25 mouse cellular contexts compared by ENCODE assay signal in genomic region chr11:68666210-68666609, GRCm38 (mm10). TPM values are rescaled to one million over a fixed set of nuclear protein-coding genes. Genes with fewer than 3 reads are reported as not detected.
DNase-seq lines count a peak whose midpoint lies in the region; ATAC-seq and TF ChIP-seq lines count a peak whose summit lies in the region.
"Had no signal": no experiment of that assay in that cellular context is flagged by ENCODE, and none has a peak within 500 bp of the region (broad histone marks: within the 10 kb centered on the region; RNA-seq: fewer than 3 reads in every experiment).

No protein-coding gene starts in this region.

- TF ChIP-seq CTCF in stomach, postnatal 0 days (IDR thresholded peaks at IDR 0.05; ENCODE audit: low read depth) = no peak

- no peak overlapping the region for H3K4me2 ChIP-seq in kidney, embryonic 15.5 days
- H3K4me2 ChIP-seq in stomach, embryonic 14.5 days (replicated peaks; ENCODE audit: low read depth, low read length) = no peak overlapping the region
- H3K4me2 ChIP-seq in stomach, postnatal 0 days (replicated peaks; ENCODE audit: low read depth) = no peak overlapping the region
- H3K4me2 ChIP-seq: embryonic facial prominence, embryonic 13.5 days; forebrain, embryonic 13.5 days; heart, embryonic 15.5 days; hindbrain, embryonic 13.5 days; liver, embryonic 15.5 days had no signal

- H3K27me3 ChIP-seq in kidney, embryonic 15.5 days = no peaks in the 10 kb centered on the region
- H3K27me3 ChIP-seq in stomach, embryonic 14.5 days (ENCODE audit: control insufficient read depth, insufficient read depth, low read length) = no peaks in the 10 kb centered on the region
- no peaks in the 10 kb centered on the region for H3K27me3 ChIP-seq in stomach, postnatal 0 days (ENCODE audit: control insufficient read depth, insufficient read depth, low read length)
- H3K27me3 ChIP-seq: embryonic facial prominence, embryonic 13.5 days; forebrain, embryonic 13.5 days; heart, embryonic 15.5 days; hindbrain, embryonic 13.5 days; liver, embryonic 15.5 days had no signal

- H3K27ac ChIP-seq in kidney, embryonic 15.5 days = 0 out of 2 replicates have a peak overlapping the region, but pooled peaks have one; percentile 77
- H3K27ac ChIP-seq in stomach, embryonic 14.5 days (ENCODE audit: low read length) = no peak overlapping the region
- no peak overlapping the region for H3K27ac ChIP-seq in stomach, postnatal 0 days (replicated peaks)
- H3K27ac ChIP-seq: forebrain, embryonic 13.5 days; gastrocnemius, adult 2 months; hindbrain, embryonic 13.5 days; liver, embryonic 15.5 days; macrophage; midbrain, embryonic 10.5 days had no signal

- TF ChIP-seq EP300 in stomach, postnatal 0 days (optimal IDR thresholded peaks at IDR 0.05) = no peak

- no peak overlapping the region for H3K4me3 ChIP-seq in kidney, embryonic 15.5 days (replicated peaks)
- no peak overlapping the region for H3K4me3 ChIP-seq in stomach, embryonic 14.5 days (ENCODE audit: low read depth, low read length)
- H3K4me3 ChIP-seq in stomach, postnatal 0 days (ENCODE audit: low read depth, low read length) = no peak overlapping the region
- H3K4me3 ChIP-seq: embryonic facial prominence, embryonic 13.5 days; forebrain, embryonic 13.5 days; gastrocnemius, adult 2 months; heart, embryonic 15.5 days; hindbrain, embryonic 13.5 days; liver, embryonic 15.5 days; midbrain, embryonic 10.5 days had no signal

- no peaks in the 10 kb centered on the region; the same call in 1 of the 2 replicates for H3K9me3 ChIP-seq in kidney, embryonic 15.5 days (replicated peaks)
- H3K9me3 ChIP-seq in stomach, embryonic 14.5 days (ENCODE audit: control insufficient read depth, low read depth, low read length) = peaks cover 3% of the 10 kb centered on the region; the same call in 1 of the 2 replicates
- no peaks in the 10 kb centered on the region for H3K9me3 ChIP-seq in stomach, postnatal 0 days (ENCODE audit: control insufficient read depth, low read length)
- H3K9me3 ChIP-seq: forebrain, embryonic 13.5 days; heart, embryonic 15.5 days; liver, embryonic 15.5 days; midbrain, embryonic 10.5 days had no signal

- WGBS in kidney, embryonic 15.5 days = 38% methylated on average over 2 of the region's 2 CpGs
- WGBS in stomach, embryonic 14.5 days = 21% methylated on average over 2 of the region's 2 CpGs
- 26% methylated on average over 2 of the region's 2 CpGs for WGBS in stomach, postnatal 0 days

- no peak for DNase-seq in kidney, postnatal 36 days
- no peak for DNase-seq in stomach, postnatal 0 days (ENCODE audit: low spot score)
- DNase-seq in adipocyte (ENCODE audit: low spot score) = peak; percentile 69
- DNase-seq in spleen, adult 18-20 months = no peak
- no peak for DNase-seq in urinary bladder, postnatal 25 days (ENCODE audit: low spot score)
- DNase-seq: adrenal gland, adult 2 months; cerebellum, adult 2 months; cerebellum, postnatal 36 days; gastrocnemius, adult 2 months; heart, postnatal 36 days; kidney, adult 18-20 months; layer of hippocampus, adult 9-11 months; right cerebral cortex, postnatal 14 days; thymus, postnatal 14 days had no signal

- no peaks in the 10 kb centered on the region for H3K36me3 ChIP-seq in kidney, embryonic 15.5 days
- H3K36me3 ChIP-seq in stomach, embryonic 14.5 days (ENCODE audit: control insufficient read depth, insufficient read depth, low read length) = no peaks in the 10 kb centered on the region
- no peaks in the 10 kb centered on the region for H3K36me3 ChIP-seq in stomach, postnatal 0 days (ENCODE audit: control insufficient read depth, insufficient read depth, low read length)
- H3K36me3 ChIP-seq: embryonic facial prominence, embryonic 13.5 days; heart, embryonic 15.5 days; hindbrain, embryonic 13.5 days; liver, embryonic 15.5 days; midbrain, embryonic 10.5 days had no signal

- no peak overlapping the region for H3K9ac ChIP-seq in kidney, embryonic 15.5 days
- H3K9ac ChIP-seq in stomach, embryonic 14.5 days (replicated peaks; ENCODE audit: low read depth, low read length) = no peak overlapping the region
- no peak overlapping the region for H3K9ac ChIP-seq in stomach, postnatal 0 days (ENCODE audit: low read length)
- H3K9ac ChIP-seq: embryonic facial prominence, embryonic 13.5 days; forebrain, embryonic 13.5 days; heart, embryonic 15.5 days; hindbrain, embryonic 13.5 days; liver, embryonic 15.5 days had no signal

- peaks cover 18% of the 10 kb centered on the region for H3K4me1 ChIP-seq in kidney, embryonic 15.5 days
- peaks cover 14% of the 10 kb centered on the region; the same call in 1 of the 2 replicates for H3K4me1 ChIP-seq in stomach, embryonic 14.5 days (ENCODE audit: control insufficient read depth, insufficient read depth, low read length)
- no peaks in the 10 kb centered on the region for H3K4me1 ChIP-seq in stomach, postnatal 0 days (replicated peaks; ENCODE audit: control insufficient read depth, insufficient read depth)
- H3K4me1 ChIP-seq: forebrain, embryonic 13.5 days; hindbrain, embryonic 13.5 days; liver, embryonic 15.5 days; midbrain, embryonic 10.5 days had no signal

- ATAC-seq in kidney, embryonic 15.5 days (replicated peaks; ENCODE audit: low FRiP score) = no peak
- 0 out of 2 replicates have a peak, but pooled peaks have one; percentile 46 for ATAC-seq in stomach, embryonic 14.5 days (ENCODE audit: insufficient number of reproducible peaks, insufficient read depth, low FRiP score, low read depth)
- no peak for ATAC-seq in stomach, postnatal 0 days (ENCODE audit: low FRiP score, low TSS enrichment)
- ATAC-seq: forebrain, embryonic 13.5 days; lung, postnatal 0 days; midbrain, embryonic 16.5 days had no signal

RNA-seq across cellular contexts. Expression of gene Myh10, which starts 25.1 kb away (rescaled TPM):
- 130 and 137 TPM in 2 replicates for polyA plus RNA-seq in kidney, embryonic 15.5 days (2015; fragmentation: Nextera tagmentation; extraction: Ambion mirVana)
- polyA plus RNA-seq in stomach, embryonic 14.5 days (2014; fragmentation: Nextera tagmentation; extraction: Ambion mirVana) = 114 and 118 TPM in 2 replicates
- 20.0 and 20.5 TPM in 2 replicates for polyA plus RNA-seq in stomach, postnatal 0 days (2015; fragmentation: Nextera tagmentation; extraction: Ambion mirVana)
